Comparison of ENCODE assay signal across 13 mouse cellular contexts in genomic region chr5:114549770-114550169, GRCm38 (mm10). TPM values are rescaled to one million over a fixed set of nuclear protein-coding genes. Genes with fewer than 3 reads are reported as not detected.
"Had no signal": no experiment of that assay in that cellular context is flagged by ENCODE, and none has a peak within 500 bp of the region (broad histone marks: within the 10 kb centered on the region; RNA-seq: fewer than 3 reads in every experiment).

No protein-coding gene starts in this region.

- DNase-seq: kidney, postnatal 10 days; kidney, postnatal 4 days; lung, adult 2 months; lung, postnatal 36 days; right cerebral cortex, adult 18-20 months; right cerebral cortex, postnatal 25 days had no signal

- H3K4me2 ChIP-seq: limb, embryonic 13.5 days; liver, embryonic 11.5 days; liver, embryonic 15.5 days; midbrain, embryonic 15.5 days had no signal

- ATAC-seq: lung, postnatal 0 days; midbrain, embryonic 15.5 days had no signal

- H3K36me3 ChIP-seq: limb, embryonic 13.5 days; liver, embryonic 15.5 days; midbrain, embryonic 15.5 days had no signal

- H3K9ac ChIP-seq: limb, embryonic 13.5 days; liver, embryonic 15.5 days; midbrain, embryonic 15.5 days had no signal

- H3K27me3 ChIP-seq: liver, embryonic 15.5 days; midbrain, embryonic 15.5 days had no signal

- H3K27ac ChIP-seq: layer of hippocampus, adult 2 months; limb, embryonic 13.5 days; liver, embryonic 15.5 days had no signal

- H3K9me3 ChIP-seq: liver, embryonic 15.5 days; midbrain, embryonic 15.5 days had no signal

- H3K4me3 ChIP-seq: layer of hippocampus, adult 2 months; limb, embryonic 13.5 days; liver, embryonic 15.5 days; midbrain, embryonic 15.5 days had no signal

RNA-seq across cellular contexts. Expression of gene Fam222a, which starts 18.0 kb away (rescaled TPM):
- total RNA-seq: monocyte, adult 5-6 weeks had no signal
